Mouse (Mus musculus) liver, embryonic 11.5 days (tissue): ENCODE data around the gene Dbi. TPM values are rescaled to one million over a fixed set of nuclear protein-coding genes. Genes with fewer than 3 reads are reported as not detected.

ENCODE experiments used
- polyA plus RNA-seq: library from polyadenylated mRNA; unstranded; fragments of >200 nt; fragmentation: Nextera tagmentation; extraction: Ambion mirVana; gene quantifications from 2 replicates; pipeline ENCODE4 v1.2.1, GENCODE M21; 2014

The Dbi gene
- polyA plus RNA-seq, 1 experiment from 2014 or later: 569 TPM

Other genes with a start within 250 kb of the Dbi start
- gene Tmem177, start 207.9 kb downstream of the Dbi start, polyA plus RNA-seq: 7.8 and 8.4 TPM in 2 replicates
- 0.29 TPM in 1 of 2 replicates, not detected in the other for gene Cfap221, start 123.8 kb downstream of the Dbi start, polyA plus RNA-seq
- gene Sctr, start 114.2 kb downstream of the Dbi start, polyA plus RNA-seq: not detected in 2 replicates
- 39.7 and 40.7 TPM in 2 replicates for gene Tmem37, start 47.0 kb downstream of the Dbi start, polyA plus RNA-seq
- 23.5 and 24.3 TPM in 2 replicates for gene 3110009E18Rik, start 109 bp upstream of the Dbi start, polyA plus RNA-seq
- 74.7 TPM in 2 replicates for gene Steap3, start 151.6 kb upstream of the Dbi start, polyA plus RNA-seq
- not detected in 2 replicates for gene C1ql2, start 219.5 kb upstream of the Dbi start, polyA plus RNA-seq